Mouse (Mus musculus) neural tube, embryonic 15.5 days (tissue): ENCODE data around the gene Lrp5. TPM values are rescaled to one million over a fixed set of nuclear protein-coding genes. Genes with fewer than 3 reads are reported as not detected.

Experiments
- ATAC-seq: fragments of 200-750 bp; cut with Nextera tagmentation; 2 replicates; pipeline ENCODE4 v1.8.0; 2017; ENCODE audit warnings: mild to moderate bottlenecking, moderate TSS enrichment, moderate library complexity; ENCODE audit not compliant: low FRiP score
- H3K27ac ChIP-seq: fragments of 300-500 bp; sonication (generic); replicated peaks from 2 replicates; pipeline ENCODE4 v1.5.1; 2015; ENCODE audit warnings: mild to moderate bottlenecking, inconsistent platforms
- H3K27me3 ChIP-seq: fragments of 300-500 bp; sonication (generic); replicated peaks from 2 replicates; pipeline ENCODE4 v1.6.1; 2015; ENCODE audit warnings: inconsistent platforms
- H3K36me3 ChIP-seq: fragments of 300-500 bp; sonication (generic); 2 replicates; pipeline ENCODE4 v1.6.1; 2015; ENCODE audit warnings: inconsistent platforms
- H3K4me1 ChIP-seq: fragments of 300-500 bp; sonication (generic); 2 replicates; pipeline ENCODE4 v1.6.1; 2015; ENCODE audit warnings: inconsistent platforms
- H3K4me2 ChIP-seq: fragments of 300-500 bp; sonication (generic); 2 replicates; pipeline ENCODE4 v1.6.1; 2015; ENCODE audit warnings: inconsistent platforms, mild to moderate bottlenecking, moderate library complexity
- H3K4me3 ChIP-seq: fragments of 300-500 bp; sonication (generic); replicated peaks from 2 replicates; pipeline ENCODE4 v1.5.1; 2015; ENCODE audit warnings: mild to moderate bottlenecking, inconsistent platforms
- H3K9ac ChIP-seq: fragments of 300-500 bp; sonication (generic); replicated peaks from 2 replicates; pipeline ENCODE4 v1.6.1; 2015; ENCODE audit warnings: mild to moderate bottlenecking, inconsistent platforms
- H3K9me3 ChIP-seq: fragments of 300-500 bp; sonication (generic); replicated peaks from 2 replicates; pipeline ENCODE4 v1.6.1; 2016; ENCODE audit warnings: inconsistent platforms
- WGBS: fragments of 180-500 bp; shearing (Covaris S2); methylation state at CpG from one replicate; pipeline ENCODE4 v1.1.7; 2015; ENCODE audit warnings: mixed read lengths; 5-methylcytosine and 5-hydroxymethylcytosine counted together
- polyA plus RNA-seq: library from polyadenylated mRNA; unstranded; fragments of >200 nt; fragmentation: Nextera tagmentation; extraction: Ambion mirVana; gene quantifications from 2 replicates; pipeline ENCODE4 v1.2.1, GENCODE M21; 2015

The Lrp5 gene
- polyA plus RNA-seq, 1 experiment from 2014 or later, result 1.2 TPM

DNA sequence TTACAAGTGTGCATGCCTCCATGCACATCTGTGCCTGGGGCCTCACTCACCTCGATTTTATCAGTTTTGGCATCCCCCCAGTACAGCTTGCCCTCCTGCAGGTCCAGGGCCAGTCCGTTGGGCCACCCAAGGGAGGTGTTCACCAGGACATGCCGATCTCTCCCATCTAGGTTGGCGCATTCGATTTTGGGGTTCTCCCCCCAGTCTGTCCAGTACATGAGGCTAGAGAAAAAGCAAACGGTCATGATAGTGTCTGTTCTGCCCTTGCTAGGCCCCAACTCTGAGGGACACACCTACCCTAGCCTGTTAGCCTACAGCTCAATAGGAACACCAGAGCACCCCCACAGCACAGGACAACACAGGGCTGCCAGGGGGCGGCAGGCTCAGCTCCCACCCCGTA, 58.1 kb downstream of the Lrp5 start:
- no peaks in the 10 kb centered on the region for H3K36me3 ChIP-seq
- H3K4me3 ChIP-seq, result no peak overlapping the region
- no peak for ATAC-seq
- H3K27me3 ChIP-seq, result no peaks in the 10 kb centered on the region
- H3K4me1 ChIP-seq, result no peaks in the 10 kb centered on the region
- no peak overlapping the region for H3K27ac ChIP-seq
- 91% methylated on average over 8 of the region's 8 CpGs for WGBS
- no peak overlapping the region for H3K4me2 ChIP-seq
- no peak overlapping the region for H3K9ac ChIP-seq
- no peaks in the 10 kb centered on the region for H3K9me3 ChIP-seq

DNA sequence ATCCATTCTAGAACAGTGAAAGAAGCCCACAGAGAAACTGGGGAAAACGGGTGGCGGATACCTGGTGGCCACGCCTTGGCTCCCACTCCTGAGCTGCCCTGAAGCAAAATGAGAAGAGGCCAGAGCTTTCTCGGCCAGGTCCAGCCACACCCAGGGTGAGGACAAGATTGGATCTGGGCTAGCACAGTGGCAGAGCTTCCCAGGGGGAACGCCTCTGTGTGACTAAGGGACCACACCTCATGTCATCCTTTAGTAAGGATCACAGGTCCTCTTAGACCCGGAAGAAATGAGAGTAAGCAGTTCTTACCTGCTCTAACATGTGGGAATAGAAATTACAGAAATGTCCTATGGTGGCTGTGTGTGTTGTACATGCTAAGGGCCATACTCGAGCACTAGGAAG, 61.3 kb downstream of the Lrp5 start:
- H3K36me3 ChIP-seq, result peaks cover 3% of the 10 kb centered on the region; the same call in 1 of the 2 replicates
- ATAC-seq, result no peak
- WGBS, result 95% methylated on average over 7 of the region's 7 CpGs
- no peaks in the 10 kb centered on the region for H3K27me3 ChIP-seq
- H3K27ac ChIP-seq, result no peak overlapping the region
- no peak overlapping the region for H3K4me2 ChIP-seq
- no peaks in the 10 kb centered on the region for H3K9me3 ChIP-seq
- no peak overlapping the region for H3K9ac ChIP-seq
- no peak overlapping the region for H3K4me3 ChIP-seq
- no peaks in the 10 kb centered on the region for H3K4me1 ChIP-seq

DNA sequence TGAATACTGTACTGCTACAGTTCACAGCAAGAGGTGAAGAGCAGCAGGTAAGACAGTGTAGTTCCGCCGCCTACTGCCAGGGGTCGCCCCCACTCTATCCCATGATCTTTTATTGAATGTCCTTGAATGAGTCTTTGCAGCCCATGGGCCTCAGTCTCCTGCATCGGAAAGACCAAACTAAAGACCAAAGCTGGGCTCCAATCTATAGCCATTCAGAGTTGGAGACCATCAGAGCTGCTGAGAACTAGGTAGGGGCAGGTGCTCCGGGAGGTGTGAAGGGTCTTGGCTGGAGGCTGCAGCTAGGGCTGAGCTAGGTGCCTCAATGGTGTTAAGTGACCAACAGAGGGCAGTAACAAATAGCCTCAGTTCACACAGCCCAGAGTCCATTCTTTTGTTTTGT, 62.5 kb downstream of the Lrp5 start:
- Histone ChIP-seq H3K4me1 (no peaks in the 10 kb centered on the region), H3K27ac (no peak overlapping the region), H3K27me3 (no peaks in the 10 kb centered on the region), H3K9me3 (no peaks in the 10 kb centered on the region), H3K36me3 (peaks cover 13% of the 10 kb centered on the region), H3K4me3 (no peak overlapping the region), H3K4me2 (no peak overlapping the region), H3K9ac (no peak overlapping the region)
- WGBS, result 77% methylated on average over 5 of the region's 5 CpGs
- ATAC-seq, result no peak

DNA sequence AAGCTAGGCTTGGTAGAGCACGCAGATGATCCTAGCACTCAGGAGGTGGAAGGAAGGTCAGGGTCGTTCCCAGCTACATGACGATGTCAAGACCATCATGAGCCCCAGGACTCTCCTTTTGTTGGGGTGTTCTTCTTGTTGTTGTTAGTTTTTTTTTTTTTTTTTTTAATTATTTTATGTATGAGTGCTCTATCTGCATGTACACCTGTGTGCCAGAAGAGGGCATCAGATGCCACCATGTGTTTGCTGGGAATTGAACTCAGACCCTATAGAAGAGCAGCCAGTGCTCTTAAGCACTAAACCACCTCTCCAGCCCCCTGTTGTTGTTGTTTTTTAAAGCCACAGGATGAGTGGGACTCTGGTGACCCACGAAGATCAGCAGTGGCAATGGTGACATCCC, 63.1 kb downstream of the Lrp5 start:
- Histone ChIP-seq H3K36me3 (peaks cover 16% of the 10 kb centered on the region), H3K27ac (no peak overlapping the region), H3K4me2 (no peak overlapping the region), H3K9ac (no peak overlapping the region), H3K4me1 (no peaks in the 10 kb centered on the region), H3K27me3 (no peaks in the 10 kb centered on the region), H3K4me3 (no peak overlapping the region), H3K9me3 (no peaks in the 10 kb centered on the region)
- 97% methylated on average over 4 of the region's 4 CpGs for WGBS
- no peak for ATAC-seq

DNA sequence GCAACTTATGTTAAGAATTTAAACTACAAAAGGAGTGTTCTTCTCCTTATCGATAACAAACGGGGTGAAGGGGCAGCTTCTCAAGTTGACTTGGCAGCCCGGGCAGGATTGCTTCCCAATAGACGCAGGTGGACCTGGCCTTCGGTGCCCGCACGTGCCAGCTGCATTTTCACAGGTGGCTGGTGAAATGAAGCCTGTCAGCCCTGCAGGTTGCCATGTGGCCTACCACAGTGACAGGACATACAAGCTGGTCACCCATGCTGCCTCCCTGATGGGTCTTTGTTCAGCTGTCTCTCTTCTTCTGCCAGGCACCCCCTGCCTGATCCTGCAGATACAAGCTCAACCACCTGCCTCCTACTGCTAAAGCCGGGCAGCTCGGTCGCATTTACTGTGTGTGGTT, 65.5 kb downstream of the Lrp5 start:
- no peak for ATAC-seq
- H3K9ac ChIP-seq, result no peak overlapping the region
- H3K27me3 ChIP-seq, result no peaks in the 10 kb centered on the region
- no peaks in the 10 kb centered on the region for H3K9me3 ChIP-seq
- H3K4me1 ChIP-seq, result no peaks in the 10 kb centered on the region
- no peak overlapping the region for H3K4me3 ChIP-seq
- H3K27ac ChIP-seq, result no peak overlapping the region
- WGBS, result 95% methylated on average over 10 of the region's 10 CpGs
- H3K36me3 ChIP-seq, result peaks cover 16% of the 10 kb centered on the region
- H3K4me2 ChIP-seq, result no peak overlapping the region

DNA sequence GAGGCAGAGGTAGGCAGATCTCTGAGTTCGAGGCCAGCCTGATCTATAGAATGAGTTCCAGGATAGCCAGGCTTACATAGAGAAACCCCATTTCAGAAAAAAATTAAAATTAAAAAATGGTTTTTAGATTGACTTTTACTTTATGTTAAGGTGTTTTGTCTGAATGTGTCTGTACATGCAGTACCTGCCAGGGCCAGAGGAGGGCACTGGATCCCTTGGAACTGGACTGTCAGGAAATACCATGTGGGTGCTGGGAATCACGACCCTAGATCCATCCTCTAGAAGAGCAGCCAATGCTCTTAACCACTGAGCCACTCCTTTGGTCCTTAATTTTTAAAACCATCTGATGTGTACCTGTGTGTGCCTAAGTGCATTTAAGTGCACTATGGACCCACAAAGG, 67.0 kb downstream of the Lrp5 start:
- Histone ChIP-seq H3K9ac (no peak overlapping the region), H3K4me3 (no peak overlapping the region), H3K9me3 (no peaks in the 10 kb centered on the region), H3K4me1 (no peaks in the 10 kb centered on the region), H3K4me2 (no peak overlapping the region), H3K27ac (no peak overlapping the region), H3K36me3 (peaks cover 16% of the 10 kb centered on the region), H3K27me3 (no peaks in the 10 kb centered on the region)
- no peak for ATAC-seq
- 87% methylated on average over 2 of the region's 2 CpGs for WGBS

DNA sequence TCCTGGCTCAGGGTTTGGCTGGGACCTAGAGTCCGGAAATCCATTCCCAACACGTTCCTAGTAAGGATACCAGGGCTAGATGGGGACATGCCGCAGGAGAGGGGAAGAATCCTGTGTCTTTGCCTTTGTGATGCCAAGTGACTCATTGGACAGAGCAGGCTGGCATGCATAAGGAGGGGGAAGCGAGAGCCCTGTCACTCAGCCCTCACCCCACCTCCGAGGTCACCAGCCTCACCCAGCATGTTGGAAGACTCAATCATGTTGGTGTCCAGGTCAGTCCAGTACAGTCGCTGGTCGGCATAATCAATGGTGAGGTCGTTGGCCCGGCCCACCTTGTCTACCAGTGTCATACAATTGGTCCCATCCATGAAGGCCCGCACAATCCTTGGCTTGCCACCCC, 72.4 kb downstream of the Lrp5 start:
- Histone ChIP-seq H3K9me3 (no peaks in the 10 kb centered on the region), H3K9ac (no peak overlapping the region), H3K4me1 (no peaks in the 10 kb centered on the region), H3K36me3 (0 out of 2 replicates have a peak, but pooled peaks cover 8% of the 10 kb centered on the region), H3K27me3 (no peaks in the 10 kb centered on the region), H3K4me3 (no peak overlapping the region), H3K4me2 (no peak overlapping the region), H3K27ac (no peak overlapping the region)
- ATAC-seq, result no peak
- whole genome bisulfite sequencing, result 96% methylated on average over 10 of the region's 10 CpGs

DNA sequence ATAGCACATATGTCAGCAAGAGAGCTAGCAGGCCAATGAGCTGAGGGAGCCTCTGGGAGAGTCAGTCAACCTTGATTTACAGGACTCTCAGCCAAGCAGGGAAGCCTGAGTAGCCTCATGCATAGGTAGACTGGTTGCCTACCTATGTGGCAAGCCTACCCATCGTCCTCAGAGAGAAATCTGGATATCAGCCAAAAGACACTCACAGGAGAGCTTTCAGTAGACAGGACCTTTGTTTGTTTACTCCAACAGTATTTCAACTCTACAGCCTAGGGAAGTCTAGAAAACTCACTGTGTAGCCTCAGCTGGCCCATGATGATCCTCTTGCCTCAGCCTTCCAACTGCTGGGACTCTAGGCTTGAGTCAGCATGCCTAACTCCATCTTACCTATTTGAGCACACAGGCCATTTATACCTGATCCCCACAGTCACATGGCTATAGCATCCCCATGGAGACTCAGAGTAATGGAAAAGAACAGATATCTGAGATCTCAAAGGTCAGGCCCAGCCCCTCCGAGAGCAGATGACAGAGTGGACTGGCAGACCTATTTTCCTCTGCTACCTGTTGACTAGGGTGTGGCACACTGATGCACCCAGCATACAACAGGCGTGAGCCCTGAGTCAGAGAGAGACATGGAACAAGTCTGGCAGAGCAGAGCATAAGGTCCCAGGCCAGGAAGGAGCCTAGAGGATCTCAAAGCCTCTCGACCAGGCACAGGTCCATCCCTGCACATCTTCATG, 73.7 kb downstream of the Lrp5 start:
- Histone ChIP-seq H3K9ac (no peak overlapping the region), H3K9me3 (no peaks in the 10 kb centered on the region), H3K4me1 (no peaks in the 10 kb centered on the region), H3K36me3 (0 out of 2 replicates have a peak, but pooled peaks cover 5% of the 10 kb centered on the region), H3K4me3 (no peak overlapping the region), H3K27me3 (no peaks in the 10 kb centered on the region), H3K4me2 (no peak overlapping the region), H3K27ac (no peak overlapping the region)
- no peak for ATAC-seq
- 90% methylated on average over 4 of the region's 4 CpGs for WGBS

DNA sequence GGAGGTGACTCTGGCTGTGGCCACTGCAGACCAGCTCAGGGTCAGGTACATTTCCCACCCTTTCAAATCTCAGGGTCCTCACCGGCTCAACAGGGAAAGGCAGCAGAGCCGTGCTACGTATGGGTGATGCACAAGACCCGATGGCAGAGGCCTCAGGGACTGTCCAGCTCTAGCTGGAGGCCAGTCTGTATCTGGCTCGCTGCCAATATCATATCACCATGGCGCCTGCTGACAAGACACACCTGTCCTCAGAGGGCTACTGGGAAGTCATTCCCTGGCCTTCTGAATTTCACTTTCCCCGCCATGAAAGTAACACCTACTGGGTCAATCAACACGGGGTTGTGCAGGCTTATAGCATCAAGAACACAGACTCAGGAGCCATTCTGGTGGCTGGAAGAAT, 74.6 kb downstream of the Lrp5 start:
- H3K4me1 ChIP-seq, result no peaks in the 10 kb centered on the region
- H3K36me3 ChIP-seq, result 0 out of 2 replicates have a peak, but pooled peaks cover 5% of the 10 kb centered on the region
- no peaks in the 10 kb centered on the region for H3K9me3 ChIP-seq
- no peak overlapping the region for H3K27ac ChIP-seq
- H3K4me2 ChIP-seq, result no peak overlapping the region
- no peak overlapping the region for H3K4me3 ChIP-seq
- no peak for ATAC-seq
- no peak overlapping the region for H3K9ac ChIP-seq
- 90% methylated on average over 8 of the region's 8 CpGs for whole genome bisulfite sequencing
- H3K27me3 ChIP-seq, result no peaks in the 10 kb centered on the region

DNA sequence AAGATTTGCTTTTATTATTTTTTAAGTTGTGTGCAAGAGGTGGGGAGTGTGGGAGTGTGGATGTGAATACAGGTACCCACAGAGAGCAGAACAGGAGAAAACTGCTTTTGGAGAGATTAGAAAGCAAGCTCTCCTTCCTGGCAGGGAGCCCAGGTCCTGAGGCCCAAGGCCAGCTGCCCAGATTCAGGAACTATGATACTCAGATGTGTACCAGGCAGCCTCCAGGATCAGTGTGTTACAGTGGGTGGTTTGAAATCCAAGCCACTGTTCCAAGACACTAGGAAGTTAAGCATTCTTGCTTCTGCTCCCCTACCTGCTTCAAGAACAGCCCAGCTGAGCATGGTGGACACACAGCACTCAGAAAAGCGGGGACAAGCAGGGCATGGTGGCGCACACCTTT, 75.5 kb downstream of the Lrp5 start:
- WGBS, result 98% methylated on average over 2 of the region's 2 CpGs
- H3K9me3 ChIP-seq, result no peaks in the 10 kb centered on the region
- no peak for ATAC-seq

DNA sequence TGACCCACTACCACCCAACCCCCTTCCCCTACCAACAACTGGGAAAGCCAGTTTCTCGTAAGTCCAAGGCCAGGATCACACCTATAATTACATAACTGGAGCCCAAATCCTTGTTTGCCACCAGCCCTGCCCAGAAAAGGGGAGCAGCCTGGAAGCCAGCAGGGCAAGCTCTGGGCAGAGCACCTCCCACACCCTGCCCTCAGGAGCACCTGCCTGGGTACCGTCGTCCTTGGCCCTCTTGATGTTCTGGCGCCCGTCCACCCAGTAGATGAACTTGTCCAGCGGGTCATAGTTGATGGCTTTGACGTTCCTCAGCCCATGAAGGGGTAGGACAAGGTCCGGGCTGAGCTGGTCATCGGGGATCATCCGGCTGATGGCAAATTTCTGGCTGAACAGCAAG, 76.5 kb downstream of the Lrp5 start:
- WGBS, result 94% methylated on average over 10 of the region's 10 CpGs
- Histone ChIP-seq H3K4me2 (no peak overlapping the region), H3K36me3 (0 out of 2 replicates have a peak, but pooled peaks cover 5% of the 10 kb centered on the region), H3K27ac (no peak overlapping the region), H3K9me3 (no peaks in the 10 kb centered on the region), H3K4me1 (no peaks in the 10 kb centered on the region), H3K9ac (no peak overlapping the region), H3K27me3 (no peaks in the 10 kb centered on the region), H3K4me3 (no peak overlapping the region)
- no peak for ATAC-seq

More for the DNA sequence above, 75.5 kb downstream of the Lrp5 start:
- no peak overlapping the region for H3K4me2 ChIP-seq
- no peak overlapping the region for H3K9ac ChIP-seq
- H3K4me3 ChIP-seq, result no peak overlapping the region
- no peak overlapping the region for H3K27ac ChIP-seq
- H3K27me3 ChIP-seq, result no peaks in the 10 kb centered on the region
- 0 out of 2 replicates have a peak, but pooled peaks cover 5% of the 10 kb centered on the region for H3K36me3 ChIP-seq
- H3K4me1 ChIP-seq, result no peaks in the 10 kb centered on the region

DNA sequence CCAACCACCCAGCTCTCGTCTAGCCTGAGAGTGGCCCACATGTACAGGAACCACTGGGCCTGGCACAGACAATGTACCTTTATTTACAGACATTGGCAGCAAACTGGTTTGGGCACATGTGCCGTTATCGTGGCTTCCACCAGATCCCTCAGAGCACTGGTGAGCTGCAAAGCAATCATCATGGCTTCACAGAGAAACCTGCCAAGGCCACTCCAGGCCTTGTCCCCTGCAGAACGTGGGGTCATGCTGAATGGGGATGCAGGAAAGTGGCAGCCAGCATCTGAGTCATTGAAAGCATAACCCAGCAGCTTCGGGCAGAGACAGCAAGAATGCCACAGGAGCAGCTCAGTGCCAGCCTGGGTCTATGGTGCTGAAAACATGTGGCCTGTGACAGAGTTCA, 92.0 kb downstream of the Lrp5 start:
- no peak overlapping the region for H3K4me2 ChIP-seq
- WGBS, result 90% methylated on average over 5 of the region's 5 CpGs
- no peaks in the 10 kb centered on the region for H3K27me3 ChIP-seq
- no peaks in the 10 kb centered on the region for H3K36me3 ChIP-seq
- no peak overlapping the region for H3K9ac ChIP-seq
- no peaks in the 10 kb centered on the region for H3K9me3 ChIP-seq
- no peak for ATAC-seq
- H3K4me3 ChIP-seq, result no peak overlapping the region
- H3K27ac ChIP-seq, result no peak overlapping the region
- no peaks in the 10 kb centered on the region for H3K4me1 ChIP-seq
